Mouse (Mus musculus) ES-Bruce4 (cell line): ENCODE measurements around the gene Endod1.

Source experiments
- CTCF ChIP-seq: IDR thresholded peaks from one replicate; pipeline ENCODE4 v1.8.1; 2011; ENCODE audit warnings: low read depth, low read length
- EP300 ChIP-seq: IDR thresholded peaks from 2 replicates; pipeline ENCODE4 v1.6.1; 2011; ENCODE audit warnings: low read depth, low read length; ENCODE audit not compliant: insufficient read depth
- POLR2A ChIP-seq: IDR thresholded peaks from one replicate; pipeline ENCODE4 v1.8.1; 2011; ENCODE audit warnings: low read length; ENCODE audit not compliant: insufficient read depth

- TF ChIP-seq EP300 (no peak), CTCF (no peak), POLR2A (no peak)
These were observed 10.6 kb upstream of the Endod1 start for GRCm38 (mm10) chr9:14391841-14392318.
